Mouse (Mus musculus) stomach, embryonic 14.5 days (tissue): ENCODE measurements at regions not wholly inside any gene's neighbourhood (a gene's known extent, or its start where the extent isn't known, plus 50 kb on each side); places are given as distances from the start of the nearest gene placed in this dataset.

Experiments used
- ATAC-seq: fragments of 200-750 bp; cut with Nextera tagmentation; 2 replicates; pipeline ENCODE4 v1.8.0; 2017; ENCODE audit warnings: low read depth, moderate TSS enrichment; ENCODE audit not compliant: insufficient number of reproducible peaks, insufficient read depth, low FRiP score
- H3K27ac ChIP-seq: fragments of 300-500 bp; sonication (generic); 2 replicates; pipeline ENCODE4 v1.5.1; 2014; ENCODE audit warnings: mild to moderate bottlenecking, low read length, moderate library complexity, mixed read lengths
- H3K27me3 ChIP-seq: fragments of 300-500 bp; sonication (generic); 2 replicates; pipeline ENCODE4 v1.6.1; 2014; ENCODE audit warnings: low read length, control low read depth, mixed read lengths; ENCODE audit not compliant: control insufficient read depth, insufficient read depth
- H3K36me3 ChIP-seq: fragments of 300-500 bp; sonication (generic); 2 replicates; pipeline ENCODE4 v1.6.1; 2014; ENCODE audit warnings: mild to moderate bottlenecking, control low read depth, low read length, moderate library complexity, mixed read lengths; ENCODE audit not compliant: control insufficient read depth, insufficient read depth
- H3K4me1 ChIP-seq: fragments of 300-500 bp; sonication (generic); 2 replicates; pipeline ENCODE4 v1.6.1; 2014; ENCODE audit warnings: low read length, control low read depth, mixed read lengths; ENCODE audit not compliant: control insufficient read depth, insufficient read depth
- H3K4me2 ChIP-seq: fragments of 300-500 bp; sonication (generic); replicated peaks from 2 replicates; pipeline ENCODE4 v1.6.1; 2014; ENCODE audit warnings: low read depth, low read length, control low read depth
- H3K4me3 ChIP-seq: fragments of 300-500 bp; sonication (generic); 2 replicates; pipeline ENCODE4 v1.5.1; 2014; ENCODE audit warnings: low read depth, low read length, control low read depth
- H3K9ac ChIP-seq: fragments of 300-500 bp; sonication (generic); replicated peaks from 2 replicates; pipeline ENCODE4 v1.6.1; 2014; ENCODE audit warnings: low read depth, mild to moderate bottlenecking, control low read depth, low read length, moderate library complexity, mixed read lengths
- H3K9me3 ChIP-seq: fragments of 300-500 bp; sonication (generic); 2 replicates; pipeline ENCODE4 v1.6.1; 2016; ENCODE audit warnings: low read depth, low read length, control low read depth; ENCODE audit not compliant: control insufficient read depth
- WGBS: fragments of 180-500 bp; shearing (Covaris S2); extraction: QIAGEN DNeasy Blood & Tissue Kit; methylation state at CpG from one replicate; pipeline ENCODE4 v1.1.7; 2014; 5-methylcytosine and 5-hydroxymethylcytosine counted together

DNA sequence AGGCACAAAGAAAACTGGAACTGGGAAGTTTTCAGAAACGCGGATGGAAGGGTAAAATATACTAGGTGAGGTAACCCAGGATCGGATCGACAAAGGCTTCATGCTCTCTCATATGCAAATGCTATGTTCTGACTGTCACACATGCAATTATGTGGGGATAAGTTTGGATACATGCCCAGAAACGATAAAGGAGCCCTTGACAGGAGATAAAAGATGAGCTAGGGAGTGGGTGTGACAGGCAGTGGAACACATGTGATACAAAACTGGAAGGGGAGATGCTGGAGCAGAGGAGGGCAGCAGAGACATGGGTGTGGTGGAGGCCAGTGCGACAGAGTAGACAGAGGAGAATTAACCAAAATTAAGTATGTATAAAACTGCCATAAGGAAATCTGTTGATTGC lies 250.5 kb upstream of the Fbxl7 start:
- H3K36me3 ChIP-seq, result no peaks in the 10 kb centered on the region
- no peak overlapping the region for H3K4me2 ChIP-seq
- 80% methylated on average over 6 of the region's 6 CpGs for WGBS
- H3K27me3 ChIP-seq, result no peaks in the 10 kb centered on the region
- no peak overlapping the region for H3K27ac ChIP-seq
- H3K4me1 ChIP-seq, result no peaks in the 10 kb centered on the region
- no peak for ATAC-seq
- no peak overlapping the region for H3K4me3 ChIP-seq
- no peaks in the 10 kb centered on the region for H3K9me3 ChIP-seq
- no peak overlapping the region for H3K9ac ChIP-seq

DNA sequence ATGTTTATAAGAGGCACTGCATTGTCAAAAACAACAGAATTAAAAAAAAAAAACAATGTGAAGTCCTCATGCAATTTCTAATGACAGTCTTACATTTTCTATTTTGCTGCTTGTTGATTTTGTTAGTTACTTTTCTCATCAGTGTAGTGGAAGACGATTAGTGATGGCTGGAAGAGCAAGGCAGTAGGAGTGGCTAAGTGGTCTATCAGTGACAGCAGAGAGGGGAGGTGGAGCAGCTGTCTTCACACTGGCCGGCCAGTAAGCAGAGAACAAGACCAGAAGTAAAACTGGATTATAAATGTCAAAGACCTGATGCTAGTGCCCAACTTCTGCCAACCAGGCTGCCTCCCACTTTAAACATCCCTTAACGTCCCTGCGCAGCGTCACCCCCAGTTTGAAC lies 265.6 kb upstream of the Fbxl7 start:
- no peaks in the 10 kb centered on the region for H3K9me3 ChIP-seq
- H3K27me3 ChIP-seq, result no peaks in the 10 kb centered on the region
- H3K9ac ChIP-seq, result no peak overlapping the region
- no peak for ATAC-seq
- H3K27ac ChIP-seq, result no peak overlapping the region
- H3K4me2 ChIP-seq, result no peak overlapping the region
- no peak overlapping the region for H3K4me3 ChIP-seq
- H3K36me3 ChIP-seq, result no peaks in the 10 kb centered on the region
- no peaks in the 10 kb centered on the region for H3K4me1 ChIP-seq
- 65% methylated on average over 5 of the region's 5 CpGs for WGBS

DNA sequence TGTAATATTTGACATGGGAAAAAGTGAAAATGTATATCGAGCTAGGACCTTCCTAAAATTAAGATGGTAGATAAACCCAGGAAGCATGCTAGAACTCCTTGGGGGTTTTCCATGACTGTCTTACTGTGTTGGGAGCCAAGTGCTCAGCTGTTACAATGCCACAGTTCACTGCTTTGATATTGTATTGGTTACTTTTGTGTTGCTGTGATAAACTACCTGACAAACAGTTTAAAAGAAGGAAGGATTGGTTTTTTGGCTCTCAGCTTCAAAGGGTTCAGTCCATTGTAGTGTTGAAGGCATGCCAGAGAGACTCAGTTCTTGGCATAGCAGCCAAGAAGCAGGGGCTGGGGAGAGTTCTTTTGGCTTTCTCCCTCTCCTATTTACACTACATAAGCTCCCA lies 272.1 kb upstream of the Fbxl7 start:
- ATAC-seq, result no peak
- Histone ChIP-seq H3K9me3 (no peaks in the 10 kb centered on the region), H3K27ac (no peak overlapping the region), H3K4me3 (no peak overlapping the region), H3K36me3 (no peaks in the 10 kb centered on the region), H3K9ac (no peak overlapping the region), H3K4me2 (no peak overlapping the region), H3K27me3 (no peaks in the 10 kb centered on the region), H3K4me1 (no peaks in the 10 kb centered on the region)
- WGBS, result 61% methylated on average over 1 of the region's 1 CpGs

DNA sequence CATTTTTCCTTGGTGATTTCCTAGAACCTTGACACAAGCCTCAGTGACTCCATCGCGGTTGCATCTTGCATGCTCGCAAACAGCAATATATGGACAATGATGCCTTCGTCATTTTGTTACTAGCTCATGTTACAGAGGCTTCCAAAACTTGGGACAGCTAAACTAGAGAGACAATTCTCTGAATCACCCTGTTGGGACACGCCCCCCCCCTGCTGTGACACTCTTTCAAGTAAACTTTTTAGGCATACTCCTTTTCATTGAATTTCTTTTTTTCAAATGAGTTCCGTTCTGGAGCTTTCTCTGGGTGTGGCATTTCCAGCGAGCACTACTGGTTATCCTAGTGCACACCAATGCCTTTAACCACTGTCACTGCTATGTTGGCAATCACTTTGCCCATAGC lies 274.5 kb upstream of the Fbxl7 start:
- Histone ChIP-seq H3K4me2 (no peak overlapping the region), H3K27me3 (no peaks in the 10 kb centered on the region), H3K36me3 (no peaks in the 10 kb centered on the region), H3K4me3 (no peak overlapping the region), H3K27ac (no peak overlapping the region), H3K9ac (no peak overlapping the region), H3K4me1 (no peaks in the 10 kb centered on the region), H3K9me3 (no peaks in the 10 kb centered on the region)
- ATAC-seq, result no peak
- WGBS, result 85% methylated on average over 7 of the region's 7 CpGs

DNA sequence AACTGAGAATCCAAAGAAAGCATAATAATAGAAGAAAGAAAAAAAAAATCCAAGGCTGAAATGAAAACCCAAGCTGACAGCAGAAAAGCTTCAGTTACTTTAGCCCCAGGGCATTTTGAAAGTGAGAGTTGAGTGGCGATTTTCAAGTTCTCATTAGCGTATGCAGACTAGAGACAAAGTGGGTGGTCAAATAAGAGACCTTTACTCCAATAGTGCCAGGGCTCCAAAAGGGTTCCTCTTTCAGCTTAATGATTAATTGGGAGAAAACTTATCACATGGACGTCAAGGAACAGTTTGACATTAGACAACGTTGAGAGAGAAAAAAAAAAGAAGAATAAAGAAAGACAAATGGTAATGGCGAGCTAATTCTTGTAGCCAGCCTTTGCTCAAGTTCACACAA lies 278.1 kb upstream of the Fbxl7 start:
- no peaks in the 10 kb centered on the region for H3K36me3 ChIP-seq
- whole genome bisulfite sequencing, result 25% methylated on average over 5 of the region's 5 CpGs
- H3K27ac ChIP-seq, result no peak overlapping the region
- no peaks in the 10 kb centered on the region for H3K27me3 ChIP-seq
- H3K4me3 ChIP-seq, result no peak overlapping the region
- no peaks in the 10 kb centered on the region for H3K9me3 ChIP-seq
- no peak overlapping the region for H3K9ac ChIP-seq
- no peak for ATAC-seq
- no peaks in the 10 kb centered on the region for H3K4me1 ChIP-seq
- H3K4me2 ChIP-seq, result no peak overlapping the region

DNA sequence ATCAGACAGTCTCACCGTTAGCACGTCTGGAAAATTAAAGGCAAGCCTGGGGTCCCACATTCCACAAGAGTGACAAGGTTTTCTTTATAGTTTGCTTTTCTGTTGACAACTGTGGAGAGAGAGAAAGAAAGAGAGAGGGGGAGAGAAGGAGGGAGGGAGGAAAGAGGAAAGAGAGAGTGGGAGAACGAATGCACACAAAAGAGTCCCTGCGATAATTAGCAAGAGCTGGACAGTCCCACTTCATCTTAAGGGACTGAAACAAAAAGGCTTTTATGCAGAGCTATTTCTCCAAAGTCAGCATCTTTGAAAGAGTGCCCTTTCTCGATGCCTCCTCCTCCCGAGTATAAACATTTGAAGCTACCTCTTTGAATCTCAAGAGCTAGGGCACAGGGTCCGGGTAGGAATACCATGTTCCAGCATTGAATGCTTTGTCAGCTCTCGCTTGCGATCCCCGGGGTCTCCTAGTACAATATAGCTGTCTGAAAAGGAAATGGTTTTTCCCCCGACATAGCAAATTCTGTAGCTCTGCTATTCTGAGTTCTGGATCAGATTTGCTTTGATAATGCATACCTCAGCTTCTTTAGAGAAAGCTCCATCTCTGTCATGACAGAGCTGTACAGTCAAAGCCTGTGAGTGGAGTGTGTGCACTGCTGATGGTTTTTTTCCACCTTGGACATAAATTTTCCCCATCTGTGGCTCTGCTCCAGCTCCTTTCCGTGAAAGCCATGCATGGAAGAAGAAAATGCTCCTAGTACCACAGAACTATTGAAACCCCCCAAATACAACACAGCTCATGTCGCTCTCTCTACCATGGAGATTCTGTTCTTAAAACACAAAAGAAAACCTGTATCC lies 282.9 kb upstream of the Fbxl7 start:
- Histone ChIP-seq H3K9me3 (no peaks in the 10 kb centered on the region), H3K4me2 (0 out of 2 replicates have a peak overlapping the region, but pooled peaks have one; percentile 13), H3K27me3 (no peaks in the 10 kb centered on the region), H3K36me3 (no peaks in the 10 kb centered on the region), H3K4me1 (no peaks in the 10 kb centered on the region), H3K27ac (no peak overlapping the region), H3K9ac (no peak overlapping the region), H3K4me3 (no peak overlapping the region)
- WGBS, result 42% methylated on average over 13 of the region's 13 CpGs
- ATAC-seq, result no peak

DNA sequence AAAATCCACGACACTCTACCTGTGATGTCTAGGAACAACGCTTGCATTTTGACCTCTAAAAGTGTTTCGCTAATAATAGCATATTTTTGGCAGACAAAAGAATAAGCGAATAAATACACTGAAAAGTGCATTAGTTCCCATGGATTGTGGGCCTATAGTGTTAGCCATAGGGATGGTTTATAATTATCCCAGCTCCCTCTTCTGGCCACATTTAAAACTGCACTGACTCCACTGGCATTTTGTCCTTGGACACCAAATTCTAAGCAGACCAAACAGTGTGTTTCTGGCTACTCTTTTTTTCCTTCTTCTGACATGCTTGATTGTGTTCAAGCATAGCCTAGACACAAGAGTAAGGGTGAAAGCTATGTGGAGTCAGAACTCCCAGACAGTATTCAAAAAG lies 276.8 kb upstream of the Ank start:
- H3K9me3 ChIP-seq, result no peaks in the 10 kb centered on the region
- H3K9ac ChIP-seq, result no peak overlapping the region
- ATAC-seq, result no peak
- no peaks in the 10 kb centered on the region for H3K4me1 ChIP-seq
- no peaks in the 10 kb centered on the region for H3K36me3 ChIP-seq
- no peak overlapping the region for H3K27ac ChIP-seq
- H3K4me3 ChIP-seq, result no peak overlapping the region
- 48% methylated on average over 4 of the region's 4 CpGs for WGBS
- no peaks in the 10 kb centered on the region for H3K27me3 ChIP-seq
- no peak overlapping the region for H3K4me2 ChIP-seq

DNA sequence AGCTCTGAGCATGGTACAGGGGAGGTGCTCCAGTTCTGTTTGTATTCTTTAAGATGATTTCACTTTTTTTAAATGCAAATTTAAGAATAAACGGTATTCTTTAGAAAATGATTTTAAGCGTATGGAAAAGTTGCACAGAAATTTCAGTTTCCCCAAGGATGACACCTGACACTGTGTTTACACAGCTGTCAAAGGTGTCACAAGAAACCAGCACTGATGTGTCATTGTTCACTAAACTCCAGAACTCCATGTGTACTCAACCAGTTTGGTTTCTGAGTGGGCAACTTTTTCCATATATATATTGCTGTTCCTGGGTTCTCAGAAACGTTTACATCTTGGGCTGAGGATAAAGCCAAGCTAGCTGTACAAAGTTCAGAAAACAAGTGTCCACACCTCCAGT lies 265.0 kb upstream of the Ank start:
- Histone ChIP-seq H3K27ac (no peak overlapping the region), H3K4me3 (no peak overlapping the region), H3K9me3 (no peaks in the 10 kb centered on the region), H3K36me3 (no peaks in the 10 kb centered on the region), H3K9ac (no peak overlapping the region), H3K27me3 (no peaks in the 10 kb centered on the region), H3K4me2 (no peak overlapping the region), H3K4me1 (0 out of 2 replicates have a peak, but pooled peaks cover 1% of the 10 kb centered on the region)
- 77% methylated on average over 3 of the region's 3 CpGs for WGBS
- no peak for ATAC-seq

DNA sequence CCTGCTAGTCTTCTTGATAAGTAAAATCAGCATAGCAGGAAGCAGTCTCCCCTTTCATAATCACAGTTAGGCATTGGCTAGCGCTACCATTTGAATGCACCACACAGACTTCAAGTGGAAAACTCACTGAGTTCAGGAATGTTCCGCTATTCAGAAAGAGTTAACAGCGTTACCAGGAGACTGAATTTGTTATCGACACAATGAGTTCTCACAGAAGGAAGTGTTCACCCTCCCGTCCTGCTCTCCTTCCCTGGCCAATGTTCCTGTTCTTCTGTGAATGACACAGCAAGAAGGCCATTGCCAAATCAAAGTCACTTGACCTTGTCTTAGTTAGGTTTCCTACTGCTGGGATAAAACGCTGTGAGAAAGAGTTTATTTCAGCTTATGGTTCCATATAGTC lies 261.6 kb upstream of the Ank start:
- Histone ChIP-seq H3K9me3 (no peaks in the 10 kb centered on the region), H3K27me3 (no peaks in the 10 kb centered on the region), H3K27ac (no peak overlapping the region), H3K4me1 (0 out of 2 replicates have a peak, but pooled peaks cover 5% of the 10 kb centered on the region), H3K36me3 (no peaks in the 10 kb centered on the region), H3K9ac (no peak overlapping the region), H3K4me2 (no peak overlapping the region), H3K4me3 (no peak overlapping the region)
- no peak for ATAC-seq
- WGBS, result 63% methylated on average over 6 of the region's 6 CpGs
